14 mouse cellular contexts compared by ENCODE assay signal in genomic region chr5:74949298-74949697, GRCm38 (mm10).
"Had no signal": no experiment of that assay in that cellular context is flagged by ENCODE, and none has a peak within 500 bp of the region (broad histone marks: within the 10 kb centered on the region; RNA-seq: fewer than 3 reads in every experiment).

No protein-coding gene starts in this region.

- H3K4me3 ChIP-seq: layer of hippocampus, adult 2 months; limb, embryonic 12.5 days; liver, embryonic 13.5 days; lung, embryonic 15.5 days; neural tube, embryonic 12.5 days had no signal

- H3K9ac ChIP-seq: limb, embryonic 12.5 days; liver, embryonic 13.5 days; liver, postnatal 0 days; lung, embryonic 15.5 days; neural tube, embryonic 12.5 days had no signal

- H3K9me3 ChIP-seq: limb, embryonic 12.5 days; liver, embryonic 13.5 days; lung, embryonic 15.5 days; neural tube, embryonic 12.5 days had no signal

- H3K4me2 ChIP-seq: limb, embryonic 12.5 days; liver, embryonic 13.5 days; lung, embryonic 15.5 days; neural tube, embryonic 12.5 days had no signal

- H3K27ac ChIP-seq: layer of hippocampus, adult 2 months; limb, embryonic 12.5 days; liver, embryonic 13.5 days; lung, embryonic 15.5 days; neural tube, embryonic 12.5 days; stomach, postnatal 0 days had no signal

- H3K36me3 ChIP-seq: limb, embryonic 12.5 days; liver, embryonic 13.5 days; lung, embryonic 15.5 days; neural tube, embryonic 12.5 days had no signal

- H3K4me1 ChIP-seq: limb, embryonic 12.5 days; liver, embryonic 13.5 days; neural tube, embryonic 12.5 days had no signal

- DNase-seq: kidney, adult 18-20 months; kidney, postnatal 10 days; kidney, postnatal 4 days; liver; liver, embryonic 13.5 days; liver, postnatal 0 days; midbrain, embryonic 14.5 days; thymus, adult 18-20 months; thymus, postnatal 14 days had no signal

- ATAC-seq: liver, postnatal 0 days had no signal
